Mouse (Mus musculus): ENCODE results near the gene Dab2ip. TPM values are rescaled to one million over a fixed set of nuclear protein-coding genes. Genes with fewer than 3 reads are reported as not detected.
A peak's percentile ranks its signal among the peaks of the same experiment; 100 is the strongest.

Gene Dab2ip
- polyA plus RNA-seq, 1 experiment from 2014 or later: 5.1 TPM

DNA sequence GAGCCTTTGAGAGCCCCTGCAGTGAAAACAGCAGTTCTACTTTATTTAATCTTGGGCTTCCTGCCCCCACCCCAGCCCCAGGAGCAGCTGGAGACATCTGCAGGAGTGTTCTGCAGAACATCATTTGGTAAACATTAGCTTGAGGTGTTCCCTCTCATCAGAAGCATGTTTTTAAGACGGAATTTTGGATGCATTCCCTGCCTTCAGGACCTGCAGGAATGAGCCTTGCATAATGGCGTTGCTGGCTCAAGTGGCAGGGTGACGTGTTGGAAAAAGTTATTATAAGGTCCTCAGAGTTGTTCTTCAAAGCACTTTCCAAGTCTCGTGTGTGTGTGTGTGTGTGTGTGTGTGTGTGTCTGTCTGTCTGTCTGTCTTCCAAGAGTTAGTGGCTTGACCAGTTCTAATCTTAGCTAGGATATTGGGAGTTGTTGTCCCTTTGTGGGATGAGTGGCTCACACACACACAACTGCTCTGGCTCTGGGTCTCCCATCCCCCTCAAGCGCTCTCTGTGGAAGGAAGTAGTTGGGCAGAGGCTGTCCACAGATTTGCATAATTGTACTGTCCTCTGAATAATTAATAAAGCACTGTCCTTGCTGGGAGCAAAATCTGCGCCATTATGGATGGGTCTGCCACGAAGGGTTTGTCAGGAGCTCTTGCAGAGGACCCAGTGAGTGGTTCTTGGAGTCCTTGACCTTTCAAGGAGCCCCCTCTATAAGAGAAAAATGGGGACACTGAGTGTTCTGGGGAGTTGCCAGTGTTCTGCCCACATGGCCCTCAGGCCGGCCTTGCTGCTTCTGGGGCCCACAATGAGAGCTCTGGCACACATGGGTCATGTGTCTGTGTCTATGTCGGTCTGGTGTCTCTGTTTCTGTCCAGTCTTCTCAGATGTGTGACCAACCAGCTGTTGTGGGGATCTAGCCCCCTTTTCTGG lies 114.2 kb downstream of the Dab2ip start:
- H3K27ac ChIP-seq (ENCODE audit: low read length): no peak overlapping the region
- no peaks in the 10 kb centered on the region for H3K36me3 ChIP-seq (ENCODE audit: control insufficient read depth, insufficient read depth)
- no peak overlapping the region for H3K4me3 ChIP-seq (ENCODE audit: low read depth, low read length)
- H3K4me1 ChIP-seq (ENCODE audit: control insufficient read depth, low read depth, low read length): peaks cover 6% of the 10 kb centered on the region
- H3K9ac ChIP-seq (ENCODE audit: low read depth, low read length): no peak overlapping the region
- no peak overlapping the region for H3K4me2 ChIP-seq (ENCODE audit: low read depth, low read length)
- H3K27me3 ChIP-seq (ENCODE audit: control insufficient read depth, insufficient read depth, low read depth, low read length): no peaks in the 10 kb centered on the region
- ATAC-seq (ENCODE audit: low read depth): no peak
- 52% methylated on average over 9 of the region's 9 CpGs for WGBS (ENCODE audit: insufficient replicate concordance)
- no peaks in the 10 kb centered on the region for H3K9me3 ChIP-seq (replicated peaks; ENCODE audit: control insufficient read depth, low read length)

DNA sequence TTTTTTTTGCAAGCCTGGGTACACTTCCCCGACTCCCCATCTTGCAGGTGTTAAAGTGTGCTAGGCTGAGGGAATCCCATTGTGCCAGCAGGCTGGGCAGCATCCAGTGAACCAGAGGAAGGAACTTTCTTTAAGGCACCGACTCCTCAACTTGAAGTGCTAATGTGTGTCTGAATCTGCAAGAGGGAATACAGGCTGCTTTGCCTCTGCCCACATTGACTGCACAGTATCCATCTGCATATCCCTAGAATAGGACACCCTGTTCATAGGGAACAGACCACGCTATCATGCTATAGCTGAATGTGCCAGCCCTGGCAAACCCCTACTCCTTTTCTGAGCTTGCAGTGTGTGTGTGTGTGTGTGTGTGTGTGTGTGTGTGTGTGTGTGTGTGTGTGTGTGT lies 115.1 kb downstream of the Dab2ip start:
- ATAC-seq (ENCODE audit: low read depth): no peak
- Histone ChIP-seq H3K36me3 (ENCODE audit: control insufficient read depth, insufficient read depth) (no peaks in the 10 kb centered on the region), H3K4me3 (ENCODE audit: low read depth, low read length) (no peak overlapping the region), H3K4me1 (ENCODE audit: control insufficient read depth, low read depth, low read length) (peaks cover 13% of the 10 kb centered on the region), H3K9me3 (replicated peaks; ENCODE audit: control insufficient read depth, low read length) (no peaks in the 10 kb centered on the region), H3K9ac (ENCODE audit: low read depth, low read length) (no peak overlapping the region), H3K4me2 (ENCODE audit: low read depth, low read length) (no peak overlapping the region), H3K27me3 (ENCODE audit: control insufficient read depth, insufficient read depth, low read depth, low read length) (no peaks in the 10 kb centered on the region), H3K27ac (ENCODE audit: low read length) (no peak overlapping the region)
- 70% methylated on average over 3 of the region's 3 CpGs for WGBS (ENCODE audit: insufficient replicate concordance)

DNA sequence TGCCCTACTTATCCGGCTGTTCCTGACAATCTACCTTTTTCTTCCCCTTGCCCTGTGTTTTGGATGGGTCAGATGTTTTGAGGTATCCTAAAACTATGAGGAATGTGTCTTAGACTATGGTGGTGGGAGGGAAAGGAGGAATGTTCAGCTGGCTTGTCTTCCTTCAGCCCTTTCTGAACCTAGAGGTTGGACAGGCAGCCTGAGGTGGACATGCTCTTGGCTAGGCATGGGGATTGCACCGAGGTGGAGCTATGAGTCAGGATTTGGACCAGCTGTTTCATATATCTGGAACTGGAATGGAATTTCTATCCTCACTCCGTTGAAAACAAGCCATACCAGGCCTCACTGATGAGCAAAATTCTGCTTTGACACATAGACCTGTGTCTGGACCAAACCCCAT lies 115.9 kb downstream of the Dab2ip start:
- Histone ChIP-seq H3K9me3 (replicated peaks; ENCODE audit: control insufficient read depth, low read length) (no peaks in the 10 kb centered on the region), H3K27ac (ENCODE audit: low read length) (no peak overlapping the region), H3K4me2 (ENCODE audit: low read depth, low read length) (no peak overlapping the region), H3K27me3 (ENCODE audit: control insufficient read depth, insufficient read depth, low read depth, low read length) (no peaks in the 10 kb centered on the region), H3K4me1 (ENCODE audit: control insufficient read depth, low read depth, low read length) (peaks cover 18% of the 10 kb centered on the region), H3K36me3 (ENCODE audit: control insufficient read depth, insufficient read depth) (no peaks in the 10 kb centered on the region), H3K9ac (ENCODE audit: low read depth, low read length) (no peak overlapping the region), H3K4me3 (ENCODE audit: low read depth, low read length) (no peak overlapping the region)
- 54% methylated on average over 3 of the region's 3 CpGs for WGBS (ENCODE audit: insufficient replicate concordance)
- ATAC-seq (ENCODE audit: low read depth): no peak

DNA sequence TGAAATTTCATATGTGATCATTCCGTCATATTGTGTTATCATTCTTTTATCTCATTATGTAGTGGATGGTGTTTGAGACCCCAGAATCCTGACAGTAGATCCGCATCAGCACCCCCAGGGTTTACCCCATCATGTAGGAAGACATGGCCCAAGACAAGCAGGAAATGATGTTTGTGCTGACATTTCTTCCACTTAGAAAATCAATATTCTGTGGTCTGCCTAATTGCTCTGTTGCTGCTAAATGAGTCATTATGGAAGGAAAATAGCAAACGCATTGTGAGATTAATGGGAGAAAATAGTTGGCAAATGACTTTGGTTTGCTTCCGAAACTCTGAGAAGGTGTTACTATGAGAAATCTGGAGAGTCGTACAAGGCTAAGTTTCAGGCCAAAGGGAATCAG lies 116.4 kb downstream of the Dab2ip start:
- peaks cover 22% of the 10 kb centered on the region for H3K4me1 ChIP-seq (ENCODE audit: control insufficient read depth, low read depth, low read length)
- H3K4me2 ChIP-seq (ENCODE audit: low read depth, low read length): no peak overlapping the region
- ATAC-seq (ENCODE audit: low read depth): no peak
- no peak overlapping the region for H3K4me3 ChIP-seq (ENCODE audit: low read depth, low read length)
- no peaks in the 10 kb centered on the region for H3K36me3 ChIP-seq (ENCODE audit: control insufficient read depth, insufficient read depth)
- no peak overlapping the region for H3K9ac ChIP-seq (ENCODE audit: low read depth, low read length)
- no peak overlapping the region for H3K27ac ChIP-seq (ENCODE audit: low read length)
- H3K27me3 ChIP-seq (ENCODE audit: control insufficient read depth, insufficient read depth, low read depth, low read length): no peaks in the 10 kb centered on the region
- WGBS (ENCODE audit: insufficient replicate concordance): 65% methylated on average over 5 of the region's 5 CpGs
- H3K9me3 ChIP-seq (replicated peaks; ENCODE audit: control insufficient read depth, low read length): no peaks in the 10 kb centered on the region

DNA sequence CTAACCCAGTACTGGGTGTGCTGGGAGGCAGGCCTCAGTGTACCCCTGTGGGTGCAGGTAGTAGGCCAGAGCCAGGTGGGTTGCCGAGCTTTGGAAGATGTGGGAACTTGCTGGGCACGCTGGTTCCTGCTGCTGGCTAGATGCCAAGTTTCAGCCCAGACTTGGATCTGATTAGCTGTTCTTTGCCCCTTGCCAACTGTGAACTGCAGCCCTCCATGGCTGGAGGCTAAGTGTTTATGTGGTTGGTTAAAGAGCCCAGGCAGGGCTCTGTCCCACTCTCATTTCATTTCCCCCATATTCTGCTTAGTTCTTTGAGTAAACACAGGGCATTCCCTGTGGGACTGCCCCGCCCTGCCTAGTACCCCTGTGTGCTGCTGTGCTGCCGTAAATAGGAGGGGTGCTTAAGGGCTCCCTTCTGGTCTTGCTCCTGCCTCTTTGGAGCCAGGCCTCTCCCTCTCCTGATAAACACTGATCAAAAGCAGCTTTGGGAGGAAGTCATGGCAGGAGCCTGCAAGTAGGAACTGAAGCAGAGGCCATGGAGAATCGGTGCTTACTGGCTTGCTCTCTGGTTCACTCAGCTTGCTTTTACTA lies 118.1 kb downstream of the Dab2ip start:
- Histone ChIP-seq H3K4me2 (ENCODE audit: low read depth, low read length) (no peak overlapping the region), H3K9ac (ENCODE audit: low read depth, low read length) (no peak overlapping the region), H3K36me3 (ENCODE audit: control insufficient read depth, insufficient read depth) (no peaks in the 10 kb centered on the region), H3K27me3 (ENCODE audit: control insufficient read depth, insufficient read depth, low read depth, low read length) (no peaks in the 10 kb centered on the region), H3K27ac (ENCODE audit: low read length) (no peak overlapping the region), H3K9me3 (replicated peaks; ENCODE audit: control insufficient read depth, low read length) (no peaks in the 10 kb centered on the region), H3K4me1 (ENCODE audit: control insufficient read depth, low read depth, low read length) (peaks cover 31% of the 10 kb centered on the region), H3K4me3 (ENCODE audit: low read depth, low read length) (no peak overlapping the region)
- 35% methylated on average over 5 of the region's 5 CpGs for WGBS (ENCODE audit: insufficient replicate concordance)
- ATAC-seq (ENCODE audit: low read depth): no peak

DNA sequence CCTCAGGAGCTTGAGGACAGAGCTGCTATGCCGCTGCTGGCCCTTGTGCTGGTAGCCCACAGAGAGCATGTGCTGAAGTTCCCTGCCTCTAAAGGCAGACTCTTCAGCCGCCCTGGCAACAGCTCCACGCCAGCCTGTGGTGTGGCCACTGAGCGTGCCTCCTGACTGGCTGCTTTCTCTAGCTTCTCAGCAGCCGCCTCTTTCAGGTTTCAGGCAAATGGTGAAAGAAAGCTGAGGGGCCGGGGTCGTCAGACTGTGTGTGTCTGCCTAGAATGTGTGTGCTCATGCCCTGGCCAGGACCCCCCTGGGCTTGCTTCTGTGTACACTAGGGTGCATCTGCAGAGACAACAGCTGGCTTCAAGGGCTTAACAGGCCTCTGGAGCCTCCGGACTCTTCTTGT lies 119.8 kb downstream of the Dab2ip start:
- no peak overlapping the region; the same call in 1 of the 2 replicates for H3K9ac ChIP-seq (ENCODE audit: low read depth, low read length)
- no peaks in the 10 kb centered on the region for H3K9me3 ChIP-seq (replicated peaks; ENCODE audit: control insufficient read depth, low read length)
- no peaks in the 10 kb centered on the region for H3K36me3 ChIP-seq (ENCODE audit: control insufficient read depth, insufficient read depth)
- no peaks in the 10 kb centered on the region for H3K27me3 ChIP-seq (ENCODE audit: control insufficient read depth, insufficient read depth, low read depth, low read length)
- peaks cover 35% of the 10 kb centered on the region for H3K4me1 ChIP-seq (ENCODE audit: control insufficient read depth, low read depth, low read length)
- 46% methylated on average over 8 of the region's 8 CpGs for WGBS (ENCODE audit: insufficient replicate concordance)
- ATAC-seq (ENCODE audit: low read depth): no peak
- no peak overlapping the region for H3K4me3 ChIP-seq (ENCODE audit: low read depth, low read length)
- no peak overlapping the region; the same call in 1 of the 2 replicates for H3K27ac ChIP-seq (ENCODE audit: low read length)
- H3K4me2 ChIP-seq (ENCODE audit: low read depth, low read length): no peak overlapping the region

DNA sequence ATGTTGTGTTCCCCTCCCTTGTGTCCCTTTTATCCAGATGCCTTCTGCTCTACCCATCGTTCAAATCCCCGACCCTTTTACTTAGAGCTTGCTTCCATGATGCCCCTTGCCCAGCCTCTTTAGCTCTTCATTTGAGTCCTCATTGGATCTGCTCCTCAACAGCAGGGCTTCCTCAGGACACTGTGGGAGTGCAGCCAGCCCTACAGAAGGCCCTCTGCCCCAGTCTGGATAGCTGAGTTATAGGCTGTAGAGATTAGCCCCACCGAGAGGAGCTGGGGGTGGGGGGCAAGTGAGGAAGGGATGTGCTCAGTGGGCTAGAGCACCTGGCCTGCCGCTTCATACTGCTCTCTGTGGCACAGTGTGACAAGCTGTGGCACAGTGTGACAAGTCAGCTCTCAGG lies 120.4 kb downstream of the Dab2ip start:
- Histone ChIP-seq H3K9ac (ENCODE audit: low read depth, low read length) (no peak overlapping the region; the same call in 1 of the 2 replicates), H3K9me3 (replicated peaks; ENCODE audit: control insufficient read depth, low read length) (no peaks in the 10 kb centered on the region), H3K36me3 (ENCODE audit: control insufficient read depth, insufficient read depth) (no peaks in the 10 kb centered on the region), H3K4me1 (ENCODE audit: control insufficient read depth, low read depth, low read length) (peaks cover 35% of the 10 kb centered on the region), H3K27me3 (ENCODE audit: control insufficient read depth, insufficient read depth, low read depth, low read length) (no peaks in the 10 kb centered on the region), H3K27ac (ENCODE audit: low read length) (no peak overlapping the region), H3K4me2 (ENCODE audit: low read depth, low read length) (no peak overlapping the region), H3K4me3 (ENCODE audit: low read depth, low read length) (no peak overlapping the region)
- WGBS (ENCODE audit: insufficient replicate concordance): 29% methylated on average over 4 of the region's 4 CpGs
- no peak for ATAC-seq (ENCODE audit: low read depth)

DNA sequence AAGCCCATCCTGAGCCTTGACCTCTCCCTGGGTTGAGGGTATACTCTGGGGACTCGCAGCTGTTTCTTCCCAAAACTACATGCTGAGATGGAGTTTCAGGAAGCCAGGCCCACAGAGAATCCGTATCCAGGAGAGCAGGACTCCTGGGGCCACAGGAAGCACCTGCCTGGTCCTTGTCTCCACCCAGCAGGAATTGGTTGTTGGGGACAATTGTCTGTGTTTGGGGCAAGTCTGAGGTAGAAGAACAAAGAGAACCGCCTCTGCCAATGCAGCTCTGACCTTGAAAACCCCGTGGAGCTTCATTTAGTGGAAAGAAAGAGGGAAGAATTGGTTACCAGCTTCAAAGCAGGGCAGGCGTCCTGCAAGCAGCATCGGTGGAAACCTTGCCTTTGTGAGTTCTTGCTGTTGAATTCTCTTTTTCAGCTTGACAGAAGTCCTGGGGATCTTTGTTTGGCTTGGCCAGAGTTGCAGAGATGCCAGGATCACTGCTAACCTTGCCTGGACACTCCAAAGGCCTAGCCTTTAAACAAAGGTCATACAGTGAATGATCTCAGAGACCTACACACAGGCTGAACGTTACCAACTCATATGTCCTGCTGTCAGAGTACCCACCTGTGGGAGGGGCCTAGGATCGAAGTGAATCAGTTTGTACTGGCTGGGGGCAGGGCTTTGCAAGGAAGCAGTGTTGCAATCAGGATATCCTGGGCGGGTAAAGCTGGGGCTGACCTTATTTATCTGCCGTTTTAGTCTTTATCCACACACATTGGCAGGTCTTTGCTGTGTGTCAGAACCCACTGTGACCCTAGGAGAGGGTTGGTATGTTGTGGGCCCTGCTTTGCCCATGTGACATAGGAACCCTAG lies 122.0 kb downstream of the Dab2ip start:
- no peaks in the 10 kb centered on the region for H3K36me3 ChIP-seq (ENCODE audit: control insufficient read depth, insufficient read depth)
- H3K4me1 ChIP-seq (ENCODE audit: control insufficient read depth, low read depth, low read length): peaks cover 35% of the 10 kb centered on the region
- ATAC-seq (ENCODE audit: low read depth): peak; percentile 92
- no peak overlapping the region for H3K9ac ChIP-seq (ENCODE audit: low read depth, low read length)
- no peak overlapping the region for H3K4me3 ChIP-seq (ENCODE audit: low read depth, low read length)
- no peaks in the 10 kb centered on the region for H3K9me3 ChIP-seq (replicated peaks; ENCODE audit: control insufficient read depth, low read length)
- peak overlapping the region; percentile 79 for H3K27ac ChIP-seq (ENCODE audit: low read length)
- H3K4me2 ChIP-seq (ENCODE audit: low read depth, low read length): no peak overlapping the region
- H3K27me3 ChIP-seq (ENCODE audit: control insufficient read depth, insufficient read depth, low read depth, low read length): no peaks in the 10 kb centered on the region
- WGBS (ENCODE audit: insufficient replicate concordance): 15% methylated on average over 10 of the region's 10 CpGs

Measured in liver, embryonic 16.5 days (tissue).